Mouse (Mus musculus): ENCODE measurements around the gene BC024978. TPM values are rescaled to one million over a fixed set of nuclear protein-coding genes. Genes with fewer than 3 reads are reported as not detected.

BC024978 gene
- total and polyA plus RNA-seq, 3 experiments: 2.7 to 14.5 (median 4.8) TPM

DNA sequence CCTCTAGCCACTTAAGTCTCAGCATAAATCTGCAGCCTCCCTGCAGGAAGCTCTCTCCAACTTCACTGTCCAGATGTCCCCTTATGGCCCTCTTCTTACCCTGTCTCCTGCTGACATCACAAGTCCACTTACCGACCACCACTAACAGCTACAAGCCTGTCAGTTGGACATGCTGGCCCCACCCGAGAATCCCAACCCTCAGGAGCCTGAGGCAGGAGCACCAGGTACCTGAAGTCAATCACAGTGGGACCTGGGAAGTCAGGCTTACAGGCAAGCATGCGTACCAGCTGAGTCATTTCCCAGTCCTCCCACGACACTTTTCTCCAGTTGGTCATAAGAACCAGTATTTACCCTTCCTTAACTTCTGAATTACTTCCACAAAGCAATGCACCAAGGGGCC is 1.9 kb upstream of the BC024978 start:
- Histone ChIP-seq H3K4me1 (ENCODE audit: insufficient read depth, low read depth, low read length) (peaks cover 57% of the 10 kb centered on the region), H3K9me3 (replicated peaks) (no peaks in the 10 kb centered on the region), H3K4me3 (ENCODE audit: low read depth, low read length) (peak overlapping the region; percentile 14; the same call in 1 of the 2 replicates), H3K36me3 (replicated peaks) (peaks cover 78% of the 10 kb centered on the region), H3K27me3 (ENCODE audit: insufficient read depth, low read length) (no peaks in the 10 kb centered on the region)
- ATAC-seq (ENCODE audit: extremely low read depth, insufficient number of reproducible peaks, low FRiP score, poor library complexity, severe bottlenecking) (no peak), DNase-seq (ENCODE audit: low spot score) (no peak)
- TF ChIP-seq GATA2 (IDR thresholded peaks at IDR 0.05; ENCODE audit: borderline replicate concordance, low read depth, low read length) (no peak), CTCF (IDR thresholded peaks at IDR 0.05; ENCODE audit: low read depth, low read length) (no peak), GATA1 (IDR thresholded peaks at IDR 0.05; ENCODE audit: borderline replicate concordance, low read length) (no peak), POLR2AphosphoS5 (IDR thresholded peaks at IDR 0.05; ENCODE audit: insufficient replicate concordance, low read depth, low read length) (no peak), TAL1 (conservative IDR thresholded peaks at IDR 0.05; ENCODE audit: low read depth, low read length) (no peak)

DNA sequence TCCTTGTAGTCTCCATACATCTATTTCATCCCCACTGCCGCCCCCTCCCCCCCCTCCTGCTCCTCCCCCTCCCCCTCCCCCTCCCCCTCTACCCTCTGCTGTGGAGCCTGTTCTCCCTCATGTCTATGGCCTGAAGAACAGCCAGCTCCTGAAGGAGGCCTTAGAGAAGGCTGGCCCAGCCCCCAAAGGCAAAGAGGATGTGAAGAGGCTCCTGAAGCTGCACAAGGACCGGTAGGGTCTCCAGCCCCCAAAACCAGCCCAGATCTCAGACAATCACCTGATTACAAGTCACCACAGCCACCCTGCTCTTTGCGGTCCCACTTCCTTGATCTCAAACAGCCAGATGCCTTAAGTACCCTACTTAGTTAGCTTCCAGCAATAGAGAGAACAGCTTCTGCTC is 1.6 kb downstream of the BC024978 start:
- no peak for ATAC-seq (ENCODE audit: extremely low read depth, insufficient number of reproducible peaks, low FRiP score, poor library complexity, severe bottlenecking)
- H3K4me3 ChIP-seq (ENCODE audit: low read depth, low read length): peak overlapping the region; percentile 31; the same call in 1 of the 2 replicates
- H3K9me3 ChIP-seq (replicated peaks): no peaks in the 10 kb centered on the region
- no peak for TF ChIP-seq GATA1 (IDR thresholded peaks at IDR 0.05; ENCODE audit: borderline replicate concordance, low read length)
- no peak for TF ChIP-seq GATA2 (IDR thresholded peaks at IDR 0.05; ENCODE audit: borderline replicate concordance, low read depth, low read length)
- no peak for TF ChIP-seq TAL1 (conservative IDR thresholded peaks at IDR 0.05; ENCODE audit: low read depth, low read length)
- no peak for TF ChIP-seq CTCF (IDR thresholded peaks at IDR 0.05; ENCODE audit: low read depth, low read length)
- TF ChIP-seq POLR2AphosphoS5 (IDR thresholded peaks at IDR 0.05; ENCODE audit: insufficient replicate concordance, low read depth, low read length): no peak
- H3K36me3 ChIP-seq (replicated peaks): peaks cover 72% of the 10 kb centered on the region
- no peak for DNase-seq (ENCODE audit: low spot score)
- no peaks in the 10 kb centered on the region for H3K27me3 ChIP-seq (ENCODE audit: insufficient read depth, low read length)
- H3K4me1 ChIP-seq (ENCODE audit: insufficient read depth, low read depth, low read length): peaks cover 43% of the 10 kb centered on the region

DNA sequence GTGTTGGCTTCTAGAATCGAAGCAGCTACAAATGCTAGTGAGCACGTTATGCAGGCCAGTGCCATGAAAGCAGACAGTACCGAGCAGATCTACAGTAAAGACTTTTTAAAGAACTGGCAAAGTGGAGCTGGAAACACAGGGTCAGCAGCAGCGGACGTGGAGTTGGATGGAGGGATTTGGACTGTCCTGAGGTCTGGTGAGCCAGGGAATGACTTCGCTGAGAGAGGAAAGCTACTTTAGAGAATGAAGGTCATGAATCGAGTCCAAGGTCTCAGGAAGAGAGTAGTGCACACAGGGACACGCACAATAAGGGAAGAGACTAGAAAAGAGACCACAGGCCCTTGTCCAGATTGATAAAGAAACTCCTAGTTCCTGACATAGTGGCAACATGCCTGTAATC is 2.1 kb downstream of the BC024978 start:
- Histone ChIP-seq H3K36me3 (replicated peaks) (peaks cover 72% of the 10 kb centered on the region), H3K4me3 (ENCODE audit: low read depth, low read length) (no peak overlapping the region), H3K9me3 (replicated peaks) (no peaks in the 10 kb centered on the region), H3K4me1 (ENCODE audit: insufficient read depth, low read depth, low read length) (peaks cover 38% of the 10 kb centered on the region), H3K27me3 (ENCODE audit: insufficient read depth, low read length) (no peaks in the 10 kb centered on the region)
- ATAC-seq (ENCODE audit: extremely low read depth, insufficient number of reproducible peaks, low FRiP score, poor library complexity, severe bottlenecking) (no peak), DNase-seq (ENCODE audit: low spot score) (no peak)
- TF ChIP-seq POLR2AphosphoS5 (IDR thresholded peaks at IDR 0.05; ENCODE audit: insufficient replicate concordance, low read depth, low read length) (no peak), TAL1 (conservative IDR thresholded peaks at IDR 0.05; ENCODE audit: low read depth, low read length) (no peak), CTCF (IDR thresholded peaks at IDR 0.05; ENCODE audit: low read depth, low read length) (no peak), GATA2 (IDR thresholded peaks at IDR 0.05; ENCODE audit: borderline replicate concordance, low read depth, low read length) (no peak)

DNA sequence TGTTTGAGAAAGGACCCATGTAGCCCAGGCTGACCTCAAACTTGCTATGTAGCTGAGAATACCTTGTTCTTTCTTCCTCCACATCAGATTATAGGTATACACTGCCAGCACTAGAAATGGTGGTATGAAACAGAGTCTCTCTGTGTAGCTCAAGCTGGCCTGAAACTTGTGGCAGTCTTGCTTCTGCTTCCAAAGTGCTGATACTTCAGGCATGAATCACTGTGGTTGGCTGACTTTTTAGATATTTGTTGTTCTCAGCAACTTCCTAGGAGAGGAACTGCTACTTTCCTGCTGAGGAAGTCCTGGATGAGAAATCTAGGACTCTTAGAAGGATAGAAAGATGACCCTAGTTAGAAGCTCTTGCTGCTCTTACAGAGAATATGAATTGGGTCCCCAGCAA is 2.8 kb downstream of the BC024978 start:
- TF ChIP-seq TAL1 (conservative IDR thresholded peaks at IDR 0.05; ENCODE audit: low read depth, low read length) (no peak), CTCF (IDR thresholded peaks at IDR 0.05; ENCODE audit: low read depth, low read length) (no peak), POLR2AphosphoS5 (IDR thresholded peaks at IDR 0.05; ENCODE audit: insufficient replicate concordance, low read depth, low read length) (no peak), GATA2 (IDR thresholded peaks at IDR 0.05; ENCODE audit: borderline replicate concordance, low read depth, low read length) (no peak), GATA1 (IDR thresholded peaks at IDR 0.05; ENCODE audit: borderline replicate concordance, low read length) (no peak)
- Histone ChIP-seq H3K27me3 (ENCODE audit: insufficient read depth, low read length) (no peaks in the 10 kb centered on the region), H3K36me3 (replicated peaks) (peaks cover 72% of the 10 kb centered on the region), H3K4me1 (ENCODE audit: insufficient read depth, low read depth, low read length) (peaks cover 33% of the 10 kb centered on the region), H3K9me3 (replicated peaks) (no peaks in the 10 kb centered on the region), H3K4me3 (ENCODE audit: low read depth, low read length) (no peak overlapping the region)
- ATAC-seq (ENCODE audit: extremely low read depth, insufficient number of reproducible peaks, low FRiP score, poor library complexity, severe bottlenecking) (no peak), DNase-seq (ENCODE audit: low spot score) (no peak)

DNA sequence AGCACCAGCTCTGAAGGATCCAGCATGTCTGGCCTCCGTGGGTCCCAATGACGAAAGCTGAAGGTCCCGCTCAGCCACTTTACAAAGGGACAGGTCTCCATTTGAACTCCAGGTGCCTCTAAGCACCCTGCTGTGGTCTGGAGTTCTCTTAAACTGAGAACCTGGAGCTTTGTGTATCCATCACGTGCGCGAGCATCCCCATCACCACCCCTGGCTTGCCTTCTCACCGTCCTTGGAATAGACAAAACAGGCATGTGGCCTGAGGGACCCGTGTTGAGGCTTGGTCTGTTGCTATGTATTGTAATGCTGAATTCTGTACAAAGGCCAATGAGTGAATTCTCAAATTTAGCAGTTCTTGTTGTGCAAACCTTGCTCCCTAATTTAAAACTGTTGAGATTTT is 3.2 kb downstream of the BC024978 start:
- no peak for DNase-seq (ENCODE audit: low spot score)
- no peaks in the 10 kb centered on the region for H3K27me3 ChIP-seq (ENCODE audit: insufficient read depth, low read length)
- H3K4me3 ChIP-seq (ENCODE audit: low read depth, low read length): no peak overlapping the region
- ATAC-seq (ENCODE audit: extremely low read depth, insufficient number of reproducible peaks, low FRiP score, poor library complexity, severe bottlenecking): no peak
- TF ChIP-seq GATA2 (IDR thresholded peaks at IDR 0.05; ENCODE audit: borderline replicate concordance, low read depth, low read length) (no peak), TAL1 (conservative IDR thresholded peaks at IDR 0.05; ENCODE audit: low read depth, low read length) (no peak), CTCF (IDR thresholded peaks at IDR 0.05; ENCODE audit: low read depth, low read length) (no peak), POLR2AphosphoS5 (IDR thresholded peaks at IDR 0.05; ENCODE audit: insufficient replicate concordance, low read depth, low read length) (no peak), GATA1 (IDR thresholded peaks at IDR 0.05; ENCODE audit: borderline replicate concordance, low read length) (no peak)
- peaks cover 72% of the 10 kb centered on the region for H3K36me3 ChIP-seq (replicated peaks)
- H3K9me3 ChIP-seq (replicated peaks): no peaks in the 10 kb centered on the region
- H3K4me1 ChIP-seq (ENCODE audit: insufficient read depth, low read depth, low read length): peaks cover 29% of the 10 kb centered on the region

DNA sequence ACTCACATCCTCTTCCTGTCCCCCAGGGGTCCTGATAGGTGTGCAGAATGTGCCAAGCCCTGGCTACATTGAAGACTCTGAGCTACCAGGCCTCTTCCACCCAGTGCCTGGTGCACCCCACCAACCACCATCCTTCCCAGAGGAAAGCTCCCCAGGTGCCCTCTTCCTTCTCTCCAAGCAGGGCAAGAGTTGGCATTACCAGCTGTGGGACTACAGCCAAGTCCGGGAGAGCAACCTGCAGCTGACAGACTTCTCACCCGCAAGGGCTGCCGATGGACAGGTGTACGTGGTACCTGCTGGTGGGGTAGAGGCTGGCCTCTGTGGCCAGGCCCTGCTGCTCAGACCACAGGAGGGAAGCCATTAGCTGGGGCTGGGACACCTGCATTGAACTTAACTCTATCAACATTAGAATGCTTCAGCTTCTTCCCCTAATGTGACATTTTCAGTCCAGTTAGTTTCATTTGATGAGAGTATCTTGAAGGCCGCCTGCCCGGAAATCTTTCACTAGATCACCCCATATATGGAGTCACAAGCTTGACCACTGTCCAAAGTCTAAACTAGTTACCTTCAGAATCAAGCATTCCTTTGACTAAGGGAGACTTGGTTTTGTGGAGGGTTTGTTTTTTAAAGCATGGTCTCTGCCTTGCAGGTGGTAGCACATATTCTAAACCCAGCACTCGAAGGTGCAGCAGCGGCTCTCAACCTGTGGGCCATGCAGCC is 8.3 kb downstream of the BC024978 start:
- TF ChIP-seq POLR2AphosphoS5 (IDR thresholded peaks at IDR 0.05; ENCODE audit: insufficient replicate concordance, low read depth, low read length) (no peak), GATA1 (IDR thresholded peaks at IDR 0.05; ENCODE audit: borderline replicate concordance, low read length) (no peak), GATA2 (IDR thresholded peaks at IDR 0.05; ENCODE audit: borderline replicate concordance, low read depth, low read length) (no peak), TAL1 (conservative IDR thresholded peaks at IDR 0.05; ENCODE audit: low read depth, low read length) (no peak), CTCF (IDR thresholded peaks at IDR 0.05; ENCODE audit: low read depth, low read length) (no peak)
- DNase-seq (ENCODE audit: low spot score): no peak
- H3K9me3 ChIP-seq (replicated peaks): no peaks in the 10 kb centered on the region
- peaks cover 84% of the 10 kb centered on the region for H3K36me3 ChIP-seq (replicated peaks)
- peaks cover 3% of the 10 kb centered on the region; the same call in 1 of the 2 replicates for H3K4me1 ChIP-seq (ENCODE audit: insufficient read depth, low read depth, low read length)
- no peak overlapping the region for H3K4me3 ChIP-seq (ENCODE audit: low read depth, low read length)
- no peak for ATAC-seq (ENCODE audit: extremely low read depth, insufficient number of reproducible peaks, low FRiP score, poor library complexity, severe bottlenecking)
- no peaks in the 10 kb centered on the region for H3K27me3 ChIP-seq (ENCODE audit: insufficient read depth, low read length)

Data from G1E (cell line).